Mouse (Mus musculus) gastrocnemius, adult 2 months (tissue): ENCODE measurements around the gene Vamp1. TPM values are rescaled to one million over a fixed set of nuclear protein-coding genes. Genes with fewer than 3 reads are reported as not detected.

Experiments
- DNase-seq: peaks from one replicate; pipeline ENCODE4 v3.0.0; 2022
- H3K27ac ChIP-seq: fragments of 200-600 bp; 2 replicates; pipeline ENCODE4 v1.8.1; 2022; ENCODE audit warnings: mild to moderate bottlenecking
- H3K4me3 ChIP-seq: fragments of 200-600 bp; 2 replicates; pipeline ENCODE4 v1.8.1; 2022; ENCODE audit warnings: mild to moderate bottlenecking, moderate library complexity
- CTCF ChIP-seq: fragments of 200-600 bp; IDR thresholded peaks from 2 replicates; pipeline ENCODE4 v1.8.1; 2022; ENCODE audit warnings: antibody characterized with exemption, mild to moderate bottlenecking, moderate library complexity
- intact Hi-C: fragments of 180-260 bp; cut with DNase I; formaldehyde crosslinking; loops from one replicate; pipeline ENCODE4 v1.15.1; 2025
- total RNA-seq, 2 experiments: library from RNA; stranded (reverse); gene quantifications; 2 replicates each; pipeline ENCODE4 v1.2.3; 2021

The Vamp1 gene
- total RNA-seq, 2 experiments from 2014 or later: 14.3 to 16.0 TPM

DNA sequence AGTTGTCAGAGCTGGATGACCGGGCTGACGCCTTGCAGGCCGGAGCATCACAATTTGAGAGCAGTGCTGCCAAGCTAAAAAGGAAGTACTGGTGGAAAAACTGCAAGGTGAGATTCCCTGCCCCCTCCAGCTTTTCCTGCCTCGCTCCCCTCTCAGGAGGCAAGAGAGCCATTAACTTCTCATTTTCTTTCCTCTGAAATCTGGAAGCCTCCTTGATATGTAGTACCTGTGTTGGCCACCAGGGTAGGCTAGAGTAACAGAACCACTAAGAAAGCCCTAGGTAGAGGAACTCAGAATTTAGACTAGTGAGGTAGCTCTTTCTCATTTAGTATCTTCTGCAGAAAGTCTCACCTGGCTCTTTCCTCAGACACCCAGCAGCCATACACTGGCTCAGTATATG, 3.6 kb downstream of the Vamp1 start:
- Histone ChIP-seq H3K27ac (no peak overlapping the region), H3K4me3 (no peak overlapping the region)
- DNase-seq: peak; percentile 52
- TF ChIP-seq CTCF: peak; percentile 89
- intact Hi-C loops: loop anchor here (1.0 kb wide), 1 partner anchor 52 kb away; no protein-coding TSS in a partner anchor

DNA sequence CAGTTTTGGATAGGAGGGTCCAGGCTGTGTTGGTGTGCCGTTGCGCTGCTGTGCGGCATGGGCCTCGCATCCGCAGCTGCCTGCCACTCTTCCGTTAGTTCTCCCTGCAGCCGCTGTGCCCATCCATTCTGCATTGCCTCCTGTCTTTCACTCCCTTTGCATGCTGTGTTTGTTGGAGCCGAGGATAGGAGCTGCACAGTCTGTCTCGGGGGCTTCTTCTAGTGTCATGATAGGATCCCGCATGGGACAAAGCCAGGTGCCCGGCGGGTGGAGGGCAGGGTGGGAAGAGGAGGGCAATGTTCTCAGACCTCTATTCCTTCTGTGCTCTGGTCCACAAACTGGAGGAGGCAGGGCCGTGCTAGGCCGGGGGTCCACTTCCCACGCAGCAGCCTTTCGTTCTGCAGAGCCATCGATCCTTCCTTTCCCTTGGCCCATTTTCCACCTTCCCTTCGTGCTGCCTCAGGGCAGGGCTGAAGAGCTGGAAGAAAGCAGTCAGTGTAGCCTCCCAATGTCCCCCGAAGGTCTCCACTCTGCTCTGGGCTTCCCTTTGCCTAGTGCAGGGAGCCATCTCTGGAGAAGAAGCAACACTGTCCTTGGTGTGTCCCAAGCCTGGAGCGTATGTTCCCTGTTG, 5.9 kb downstream of the Vamp1 start:
- Histone ChIP-seq H3K27ac (no peak overlapping the region), H3K4me3 (no peak overlapping the region)
- no peak for DNase-seq
- intact Hi-C loops: no loop called here
- TF ChIP-seq CTCF: no peak

DNA sequence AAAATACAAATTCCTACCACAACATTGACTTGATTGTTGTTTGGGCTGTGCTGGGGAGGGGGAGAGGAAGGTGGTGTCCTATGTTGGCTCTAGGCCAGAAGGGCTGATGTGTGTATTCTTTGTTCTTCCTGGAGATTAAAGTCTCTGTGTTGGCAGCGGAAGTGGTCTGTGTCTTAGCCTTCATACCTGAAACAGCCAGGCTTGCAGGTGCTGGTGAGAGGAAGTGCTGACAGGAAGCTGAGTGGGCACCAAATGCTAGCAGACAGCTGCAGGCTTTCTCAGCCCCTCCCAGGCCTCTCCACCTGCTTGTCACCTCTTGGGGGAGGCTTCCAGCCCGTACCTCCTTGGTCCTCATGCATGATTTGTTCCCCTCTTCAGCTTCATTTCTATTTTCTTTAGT, 6.8 kb downstream of the Vamp1 start:
- DNase-seq: no peak
- H3K4me3 ChIP-seq: no peak overlapping the region
- TF ChIP-seq CTCF: no peak
- no peak overlapping the region for H3K27ac ChIP-seq
- intact Hi-C loops: no loop called here

DNA sequence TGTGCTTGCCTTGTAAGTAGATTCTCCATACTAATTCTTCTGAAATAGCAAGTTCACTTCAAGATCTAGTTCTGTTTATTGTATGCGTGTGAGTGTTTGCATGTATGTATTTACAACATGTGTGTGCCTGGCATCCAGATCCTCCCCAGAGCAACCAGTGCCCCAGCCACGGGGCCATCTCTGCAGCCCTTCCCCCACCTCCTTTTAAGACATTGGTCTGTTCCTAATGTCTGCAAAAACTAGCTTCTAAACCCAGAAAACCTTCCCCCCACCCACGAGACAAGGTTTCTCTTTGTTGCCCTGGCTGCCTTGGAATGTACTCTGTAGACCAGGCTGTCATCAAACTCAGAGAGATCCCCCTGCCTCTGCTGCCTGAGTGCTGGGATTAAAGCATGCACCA, 7.2 kb downstream of the Vamp1 start:
- H3K27ac ChIP-seq: no peak overlapping the region
- no peak overlapping the region for H3K4me3 ChIP-seq
- no peak for TF ChIP-seq CTCF
- DNase-seq: no peak
- intact Hi-C loops: no loop called here

DNA sequence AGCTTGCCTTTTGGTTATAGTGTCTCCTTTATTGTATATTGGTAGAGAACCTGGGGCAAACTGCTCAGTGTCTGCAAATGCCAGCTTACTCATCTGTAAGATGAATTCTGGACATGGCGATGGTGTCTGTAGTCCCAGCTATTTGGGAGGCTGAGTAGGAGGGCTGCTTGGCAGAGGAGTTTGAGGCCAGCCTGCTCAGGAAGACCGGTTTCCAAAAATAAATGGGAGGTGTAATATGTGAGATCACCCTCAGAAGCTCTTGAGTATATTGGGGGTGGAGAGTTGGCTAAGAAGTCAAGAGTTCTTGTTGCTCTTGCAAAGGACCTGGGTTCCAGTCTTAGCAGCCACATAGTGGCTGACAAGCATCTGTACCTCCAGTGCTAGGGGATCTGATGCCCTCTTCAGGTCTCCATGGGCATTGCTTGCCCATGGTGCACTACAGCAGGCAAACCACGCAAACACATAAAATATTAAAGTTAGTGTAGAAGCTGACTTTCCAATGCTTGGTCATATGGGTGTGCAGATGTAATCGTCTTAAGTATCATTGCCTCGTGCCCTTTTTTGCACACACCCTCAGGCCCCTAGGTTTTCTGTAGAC, 10.3 kb downstream of the Vamp1 start:
- DNase-seq: no peak
- no peak overlapping the region for H3K4me3 ChIP-seq
- peak; percentile 61 for TF ChIP-seq CTCF
- intact Hi-C loops: no loop called here
- H3K27ac ChIP-seq: no peak overlapping the region

DNA sequence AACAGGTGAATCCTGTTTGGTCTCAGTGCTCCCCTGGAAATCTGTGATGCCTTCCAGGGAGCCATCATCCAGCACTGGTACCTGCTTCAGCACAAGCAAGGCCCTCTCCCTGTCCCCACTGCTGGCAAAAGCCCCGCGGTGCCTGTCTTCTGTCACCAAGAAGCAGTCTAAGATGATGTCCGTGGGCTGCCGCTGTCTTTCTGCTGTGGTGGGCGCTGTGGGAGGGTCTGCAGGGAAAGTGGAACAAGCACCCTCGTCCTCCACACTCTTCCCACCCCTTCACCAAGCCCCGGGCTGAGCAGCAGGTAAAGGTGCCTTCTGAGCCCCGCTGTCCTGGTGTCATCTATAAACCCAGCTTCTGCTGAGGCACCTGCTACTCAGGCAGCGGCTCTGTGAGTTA, 15.2 kb downstream of the Vamp1 start:
- DNase-seq: no peak
- no peak for TF ChIP-seq CTCF
- intact Hi-C loops: loop anchor here (5.0 kb wide), 1 partner anchor 83 kb away; the partner anchor contains the start of gene Iffo1
- Histone ChIP-seq H3K4me3 (peak overlapping the region; percentile 89), H3K27ac (peak overlapping the region; percentile 93)

DNA sequence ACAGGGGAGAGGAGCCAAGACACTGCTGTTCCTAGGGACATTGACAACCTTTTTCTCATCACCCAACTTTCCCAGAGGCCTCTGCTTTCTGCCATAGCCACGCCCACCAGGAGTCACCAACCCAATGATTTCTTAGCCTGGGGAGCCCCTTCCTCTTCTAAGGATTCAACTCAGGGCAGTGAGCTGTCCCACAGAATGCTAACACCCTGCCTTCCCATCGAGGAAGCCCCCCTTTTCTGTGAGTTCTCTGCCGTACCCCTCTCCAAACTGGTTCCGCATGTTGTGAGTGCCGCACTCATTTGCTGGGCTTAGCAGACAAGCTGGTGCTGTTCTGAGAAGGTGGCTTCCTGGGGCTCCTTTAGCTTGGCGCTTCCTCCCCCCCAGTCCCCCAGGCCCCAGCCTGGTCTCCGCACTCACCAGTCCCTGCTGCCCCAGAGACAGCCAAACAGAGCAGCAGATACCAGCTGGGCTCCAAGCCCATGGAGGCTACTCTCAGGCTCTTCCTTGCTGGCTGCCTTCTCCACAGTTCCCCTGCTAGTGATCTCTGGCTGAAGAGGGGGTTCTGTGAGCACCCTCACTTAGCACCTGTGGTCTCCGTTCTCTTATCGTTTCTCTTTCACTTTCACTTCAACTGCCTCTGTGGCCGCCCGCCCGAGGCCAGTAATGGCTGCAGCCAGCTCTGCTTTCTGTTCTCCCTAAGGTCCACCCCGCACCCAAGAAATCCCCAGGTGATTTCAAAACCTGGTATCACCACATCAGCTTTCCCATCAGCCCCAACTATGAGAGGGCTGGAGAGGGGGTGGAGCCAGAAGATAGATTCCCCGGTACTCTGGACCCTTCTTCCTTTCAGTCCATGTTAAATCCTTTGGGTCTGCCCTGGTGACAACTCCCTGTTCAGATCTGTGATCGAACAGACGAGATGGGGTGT, 16.0 kb downstream of the Vamp1 start, which contains the start of gene Tapbpl:
Gene Tapbpl, minus strand, starts transcription at position 744 of the 928 bp plus-strand sequence.
- intact Hi-C loops: loop anchor here (5.0 kb wide), 1 partner anchor 84 kb away; the partner anchor contains the start of gene Iffo1
- DNase-seq: peak; percentile 70
- peak within 1 kb of the TSS; percentile 93 for H3K27ac ChIP-seq

DNA sequence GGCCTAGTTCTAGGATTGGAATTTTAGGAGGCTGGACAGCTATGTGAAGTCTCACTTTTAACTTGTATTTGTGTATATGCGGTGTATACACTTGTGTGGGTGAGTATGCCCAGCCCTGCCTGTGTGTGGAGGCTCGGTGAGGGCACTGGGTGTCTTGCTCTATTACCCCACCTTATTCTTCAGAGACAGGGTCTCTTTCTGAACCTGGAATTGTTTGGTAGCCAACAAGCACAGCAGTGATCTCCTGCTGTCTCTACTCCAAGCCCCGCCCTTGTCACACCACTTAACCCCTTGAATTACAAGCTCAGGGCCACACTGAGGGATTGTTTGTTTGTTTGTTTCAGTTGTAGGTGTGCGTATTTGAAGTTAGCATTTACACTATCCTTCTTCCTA, 16.7 kb downstream of the Vamp1 start:
- Histone ChIP-seq H3K27ac (peak overlapping the region; percentile 93), H3K4me3 (peak overlapping the region; percentile 89)
- TF ChIP-seq CTCF: no peak
- intact Hi-C loops: loop anchor here (5.0 kb wide), 1 partner anchor 85 kb away; the partner anchor contains the start of gene Iffo1
- no peak for DNase-seq

More for the DNA sequence above, 16.0 kb downstream of the Vamp1 start, which contains the start of gene Tapbpl:
- TF ChIP-seq CTCF: no peak
- peak within 1 kb of the TSS; percentile 89 for H3K4me3 ChIP-seq

DNA sequence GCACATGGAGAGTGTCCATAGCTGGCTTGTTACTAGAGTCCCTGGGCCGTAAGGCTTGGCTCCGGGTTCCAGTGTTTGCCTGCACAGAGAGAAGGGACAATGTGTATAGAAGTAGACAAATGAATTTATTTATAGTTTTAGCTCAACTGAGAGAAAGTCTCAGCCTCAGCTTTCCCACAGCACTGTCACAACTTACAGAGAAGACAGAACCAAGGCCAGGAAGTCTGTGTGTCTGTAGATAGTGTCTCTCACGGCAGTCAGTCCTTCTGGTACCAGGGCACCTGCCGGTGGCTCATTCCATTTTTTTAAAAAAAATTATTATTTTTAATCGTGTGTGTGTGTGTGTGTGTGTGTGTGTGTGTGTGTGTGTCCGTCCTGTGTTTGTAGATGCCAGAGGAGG, 17.2 kb downstream of the Vamp1 start:
- DNase-seq: no peak
- H3K27ac ChIP-seq: peak overlapping the region; percentile 93; the same call in 1 of the 2 replicates
- intact Hi-C loops: loop anchor here (5.0 kb wide), 1 partner anchor 85 kb away; the partner anchor contains the start of gene Iffo1
- H3K4me3 ChIP-seq: peak overlapping the region; percentile 89
- no peak for TF ChIP-seq CTCF

DNA sequence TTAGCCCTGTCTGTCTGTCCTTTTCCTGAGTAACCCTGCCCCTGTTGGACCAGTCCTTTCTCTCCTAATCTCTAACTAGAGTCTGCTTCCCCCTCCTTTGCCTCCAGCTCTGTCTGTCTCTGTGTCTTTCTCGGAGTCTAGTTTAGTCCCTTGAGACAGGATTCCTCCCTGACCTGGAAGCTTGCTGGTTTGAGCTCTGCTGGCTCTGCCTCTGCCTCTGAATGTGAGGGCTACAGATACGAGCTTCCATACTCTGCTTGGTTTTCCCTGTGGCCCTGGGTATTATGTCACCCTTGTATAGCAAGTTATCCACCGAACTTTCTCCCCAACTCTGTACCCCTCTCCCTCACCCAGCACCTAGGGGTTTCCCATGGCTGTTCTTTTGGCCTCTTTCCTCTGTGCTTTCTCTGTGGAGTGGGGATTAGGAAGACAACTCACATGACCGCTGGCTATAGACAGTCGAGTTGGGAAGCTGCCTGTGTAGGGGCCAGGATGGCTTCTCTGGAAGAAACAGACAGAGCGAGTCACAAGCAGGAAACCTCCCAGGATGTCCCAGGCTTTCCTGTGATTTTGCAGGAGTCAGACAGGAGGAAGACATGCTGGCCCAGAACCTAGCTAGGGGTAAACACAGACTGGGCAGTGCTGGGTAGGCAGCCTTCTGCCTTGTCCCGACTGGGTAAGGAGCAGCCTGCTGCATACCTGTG, 18.6 kb downstream of the Vamp1 start:
- no peak for DNase-seq
- peak overlapping the region; percentile 34 for H3K4me3 ChIP-seq
- peak overlapping the region; percentile 73 for H3K27ac ChIP-seq
- intact Hi-C loops: loop anchor here (5.0 kb wide), 1 partner anchor 87 kb away; the partner anchor contains the start of gene Iffo1
- TF ChIP-seq CTCF: no peak

DNA sequence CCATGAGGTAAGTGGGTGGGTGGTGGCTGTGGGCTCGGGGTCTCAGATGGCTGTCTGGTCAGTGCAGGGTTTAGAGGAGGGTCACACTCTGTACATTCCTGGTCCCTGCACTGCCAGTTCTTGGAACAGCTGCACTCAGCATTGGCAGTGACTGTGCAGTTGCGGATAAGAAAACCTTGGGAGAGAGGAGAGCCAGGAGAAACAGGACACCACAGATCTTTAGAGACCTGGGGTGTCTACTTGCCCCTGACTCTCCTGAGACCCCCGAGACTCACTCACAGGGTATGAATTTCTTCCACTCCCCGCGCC, 19.1 kb downstream of the Vamp1 start:
- peak overlapping the region; percentile 34 for H3K4me3 ChIP-seq
- peak overlapping the region; percentile 73 for H3K27ac ChIP-seq
- peak; percentile 48 for DNase-seq
- intact Hi-C loops: loop anchor here (5.0 kb wide), 1 partner anchor 87 kb away; the partner anchor contains the start of gene Iffo1
- no peak for TF ChIP-seq CTCF

DNA sequence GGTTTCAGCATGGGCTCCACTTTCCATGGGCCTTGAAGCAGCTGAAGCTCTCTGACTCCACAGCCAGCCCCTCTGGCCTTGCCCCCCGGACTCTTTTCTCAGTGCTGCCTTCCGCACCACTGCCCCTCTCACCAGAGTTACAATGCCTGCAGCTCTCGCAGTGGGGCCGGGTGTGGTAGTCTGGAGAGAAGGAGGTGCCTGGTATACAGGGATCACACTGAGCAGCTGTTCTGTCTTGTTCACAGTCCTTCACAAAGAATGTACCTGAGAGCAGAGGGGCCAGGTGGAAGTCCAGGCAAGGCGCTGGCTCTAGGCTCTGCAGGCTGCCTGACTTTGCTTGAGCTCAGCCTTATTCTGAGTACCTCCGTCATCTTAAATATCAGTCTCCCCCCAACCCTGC, 21.0 kb downstream of the Vamp1 start:
- no peak for TF ChIP-seq CTCF
- DNase-seq: no peak
- no peak overlapping the region for H3K27ac ChIP-seq
- intact Hi-C loops: no loop called here
- no peak overlapping the region for H3K4me3 ChIP-seq
